Mouse (Mus musculus) thymus, adult 2 months (tissue): ENCODE data around the gene Nr2c2. TPM values are rescaled to one million over a fixed set of nuclear protein-coding genes. Genes with fewer than 3 reads are reported as not detected.

Source experiments
- DNase-seq: peaks from one replicate; pipeline ENCODE4 v3.0.0; 2021
- H3K27ac ChIP-seq: fragments of 200-500 bp; 2 replicates; pipeline ENCODE4 v1.5.1; 2012; ENCODE audit warnings: low read length, control low read depth; ENCODE audit not compliant: control insufficient read depth, insufficient read depth
- H3K27me3 ChIP-seq: fragments of 200-500 bp; 2 replicates; pipeline ENCODE4 v1.6.1; 2012; ENCODE audit warnings: mild to moderate bottlenecking, low read length, moderate library complexity, mixed read lengths; ENCODE audit not compliant: control insufficient read depth, insufficient read depth
- H3K36me3 ChIP-seq: fragments of 200-500 bp; 2 replicates; pipeline ENCODE4 v1.6.1; 2012; ENCODE audit warnings: mild to moderate bottlenecking, low read length, moderate library complexity; ENCODE audit not compliant: control insufficient read depth, insufficient read depth
- H3K4me1 ChIP-seq: fragments of 200-500 bp; replicated peaks from 2 replicates; pipeline ENCODE4 v1.6.1; 2012; ENCODE audit warnings: low read length; ENCODE audit not compliant: control insufficient read depth, insufficient read depth
- H3K4me3 ChIP-seq: fragments of 200-500 bp; 2 replicates; pipeline ENCODE4 v1.5.1; 2012; ENCODE audit warnings: mild to moderate bottlenecking, low read length, control low read depth, moderate library complexity; ENCODE audit not compliant: control insufficient read depth, insufficient read depth
- CTCF ChIP-seq: fragments of 200-500 bp; IDR thresholded peaks from 2 replicates; pipeline ENCODE4 v1.5.1; 2012; ENCODE audit warnings: mild to moderate bottlenecking, control low read depth, low read length, moderate library complexity, borderline replicate concordance; ENCODE audit not compliant: control insufficient read depth, poor library complexity, insufficient read depth; ENCODE audit errors: extremely low read depth
- POLR2A ChIP-seq: fragments of 200-500 bp; IDR thresholded peaks from 2 replicates; pipeline ENCODE4 v1.6.1; 2012; ENCODE audit warnings: mild to moderate bottlenecking, low read length, control low read depth, moderate library complexity; ENCODE audit not compliant: control insufficient read depth, poor library complexity, insufficient read depth; ENCODE audit errors: extremely low read depth
- WGBS: fragments of 180-500 bp; shearing (Covaris S2); methylation state at CpG from one replicate; pipeline ENCODE4 v1.1.7; 2018; 5-methylcytosine and 5-hydroxymethylcytosine counted together
- polyA plus RNA-seq: library from polyadenylated mRNA; depleted of rRNA; stranded (reverse); fragments of >200 nt; gene quantifications from 2 replicates; pipeline ENCODE4 v1.2.3, GENCODE M21; 2012

Nr2c2 gene
- polyA plus RNA-seq, 1 experiment: 54.6 TPM

DNA sequence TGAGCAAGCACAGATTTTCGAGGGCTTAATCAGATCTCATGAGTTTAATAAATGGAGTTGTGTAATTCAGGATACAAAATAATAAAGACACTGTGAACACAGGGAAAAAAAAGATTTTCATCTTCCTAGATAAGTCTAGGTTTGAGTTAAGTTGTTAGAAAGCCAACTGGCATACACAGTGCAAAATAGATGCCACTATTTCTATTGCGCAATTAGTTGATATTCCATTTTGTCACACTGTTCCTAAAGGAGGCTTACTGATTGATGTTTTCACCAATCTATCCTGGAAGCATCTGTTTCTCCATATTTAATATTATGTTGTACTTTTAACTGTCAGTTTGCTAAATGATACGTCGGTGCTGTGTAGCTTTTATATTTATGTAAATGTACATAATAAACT, 54.7 kb downstream of the Nr2c2 start:
- Histone ChIP-seq H3K4me3 (no peak overlapping the region), H3K27ac (no peak overlapping the region), H3K4me1 (no peaks in the 10 kb centered on the region), H3K27me3 (no peaks in the 10 kb centered on the region), H3K36me3 (peaks cover 22% of the 10 kb centered on the region)
- TF ChIP-seq POLR2A (no peak), CTCF (no peak)
- DNase-seq: no peak
- 98% methylated on average over 4 of the region's 4 CpGs for WGBS

DNA sequence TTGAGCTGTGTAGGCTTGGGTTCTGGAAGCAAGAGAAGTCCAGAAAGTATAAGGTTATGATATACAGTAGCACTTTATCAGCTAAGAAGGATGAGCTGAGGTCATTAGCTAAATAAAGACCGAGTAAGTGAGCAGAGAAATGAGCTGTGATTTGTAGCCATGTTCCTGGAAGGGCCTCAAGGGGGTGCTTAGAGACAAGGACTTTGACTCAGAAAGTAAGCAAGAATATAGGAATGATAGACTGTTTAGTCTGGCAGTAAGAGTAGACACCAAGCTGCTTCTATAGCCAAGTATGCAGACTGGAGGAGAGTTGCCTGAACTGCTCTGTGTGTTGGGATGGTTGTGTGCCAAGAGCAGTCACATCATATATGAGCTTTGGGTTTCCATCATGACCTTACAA, 62.6 kb downstream of the Nr2c2 start:
- Histone ChIP-seq H3K27ac (no peak overlapping the region), H3K4me3 (no peak overlapping the region), H3K4me1 (no peaks in the 10 kb centered on the region), H3K27me3 (no peaks in the 10 kb centered on the region), H3K36me3 (peaks cover 89% of the 10 kb centered on the region)
- TF ChIP-seq CTCF (no peak), POLR2A (no peak)
- no peak for DNase-seq
- 94% methylated on average over 1 of the region's 1 CpGs for WGBS

DNA sequence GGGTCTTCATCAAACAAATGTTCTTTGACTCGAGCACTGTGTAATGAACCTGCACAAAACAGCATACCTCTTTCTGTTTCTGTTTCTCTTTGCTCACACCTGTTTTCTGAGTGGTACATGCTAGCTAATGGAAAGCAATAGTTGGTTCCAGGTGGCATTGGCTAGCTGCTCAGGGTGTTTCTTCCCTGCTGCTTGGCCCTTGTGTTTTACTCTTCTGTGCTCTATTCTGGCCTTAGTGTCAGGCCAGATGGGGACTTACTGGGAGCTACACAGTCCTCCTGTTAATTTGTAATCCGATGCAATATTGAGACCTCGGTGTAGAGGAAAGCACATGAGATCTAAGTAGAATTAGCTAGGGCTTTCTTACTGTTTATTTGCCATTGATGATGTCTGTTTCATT, 67.6 kb downstream of the Nr2c2 start:
- no peaks in the 10 kb centered on the region for H3K4me1 ChIP-seq
- TF ChIP-seq CTCF (no peak), POLR2A (no peak)
- no peak overlapping the region for H3K27ac ChIP-seq
- DNase-seq: no peak
- no peaks in the 10 kb centered on the region for H3K27me3 ChIP-seq
- H3K36me3 ChIP-seq: peaks cover 96% of the 10 kb centered on the region
- H3K4me3 ChIP-seq: no peak overlapping the region
- 98% methylated on average over 3 of the region's 3 CpGs for WGBS

DNA sequence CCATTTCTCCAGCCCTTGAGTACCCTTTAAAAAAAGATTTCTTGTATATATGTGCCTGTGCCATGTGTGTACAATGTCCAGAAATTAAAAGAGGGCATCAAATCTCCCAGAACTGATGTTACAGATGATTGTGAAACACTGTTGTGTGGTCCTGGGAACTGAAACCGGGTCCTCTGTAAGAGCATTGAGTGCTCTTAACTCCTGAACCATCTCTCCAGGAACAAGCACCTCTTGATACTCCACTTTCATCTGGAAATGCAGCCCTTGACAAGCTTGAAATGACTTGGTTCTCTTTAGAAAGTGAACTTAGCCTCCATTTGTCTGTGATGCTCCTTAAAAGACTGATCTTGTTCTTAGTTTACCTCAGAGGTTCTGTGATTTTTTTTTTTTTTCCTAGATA, 71.5 kb downstream of the Nr2c2 start:
- 96% methylated on average over 1 of the region's 1 CpGs for WGBS
- peaks cover 92% of the 10 kb centered on the region for H3K36me3 ChIP-seq
- no peak for DNase-seq
- H3K27me3 ChIP-seq: no peaks in the 10 kb centered on the region
- no peak for TF ChIP-seq POLR2A
- TF ChIP-seq CTCF: no peak
- no peak overlapping the region for H3K4me3 ChIP-seq
- no peaks in the 10 kb centered on the region for H3K4me1 ChIP-seq
- no peak overlapping the region for H3K27ac ChIP-seq

DNA sequence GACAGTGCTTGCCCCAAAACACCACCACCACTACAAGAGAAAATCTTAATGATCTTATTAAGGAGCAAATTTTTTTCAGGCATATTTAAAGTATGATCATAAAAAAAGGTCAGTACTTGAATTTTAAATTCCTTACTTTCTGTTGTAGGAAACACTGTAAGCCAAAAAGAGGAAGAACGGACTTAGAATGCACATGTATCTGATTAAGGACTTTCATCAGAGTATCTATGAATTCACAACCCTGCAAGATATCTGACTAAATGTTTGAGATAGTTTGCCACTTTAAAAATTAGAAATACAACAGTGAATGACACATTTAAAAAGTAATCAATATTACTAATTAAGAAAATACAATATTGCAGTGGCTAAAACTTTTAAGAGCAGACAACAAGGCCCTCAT, 85.3 kb downstream of the Nr2c2 start:
- peaks cover 39% of the 10 kb centered on the region for H3K36me3 ChIP-seq
- no peaks in the 10 kb centered on the region for H3K4me1 ChIP-seq
- H3K27me3 ChIP-seq: no peaks in the 10 kb centered on the region
- H3K27ac ChIP-seq: no peak overlapping the region
- H3K4me3 ChIP-seq: no peak overlapping the region
- DNase-seq: no peak
- TF ChIP-seq CTCF: no peak
- no peak for TF ChIP-seq POLR2A
- WGBS: 98% methylated on average over 1 of the region's 1 CpGs

DNA sequence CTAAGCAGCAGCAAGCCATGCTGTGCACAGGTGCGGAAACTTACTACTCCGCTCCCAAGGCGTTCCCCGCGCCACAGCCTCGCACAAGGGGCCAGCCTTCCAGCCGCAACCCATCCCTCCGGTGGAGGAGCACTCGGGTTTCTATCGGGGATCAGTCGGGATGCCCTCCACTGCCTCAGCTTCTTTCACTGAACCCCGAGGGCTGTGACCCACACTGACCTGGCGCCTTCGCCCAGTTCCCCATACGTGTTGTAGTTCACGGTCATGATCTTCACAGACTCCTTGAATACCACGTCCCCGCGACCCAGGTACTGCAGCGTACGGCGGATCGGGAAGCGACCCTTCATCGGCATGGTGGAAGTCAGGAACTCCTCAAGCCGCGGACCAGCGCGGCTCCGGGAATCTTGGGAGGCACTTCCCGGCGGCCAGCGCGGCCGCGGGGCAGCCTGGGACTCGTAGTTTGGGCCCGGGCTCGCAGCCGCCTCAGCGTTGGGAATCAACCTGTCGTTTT, 92.5 kb downstream of the Nr2c2 start, which contains the start of gene Mrps25:
Gene Mrps25 (minus strand): TSS at position 413 of the 511 bp plus-strand sequence.
- peak; percentile 63 for DNase-seq
- under 1% methylated on average over 42 of the region's 42 CpGs for WGBS
- H3K27ac ChIP-seq: peak within 1 kb of the TSS; percentile 28; the same call in 1 of the 2 replicates

DNA sequence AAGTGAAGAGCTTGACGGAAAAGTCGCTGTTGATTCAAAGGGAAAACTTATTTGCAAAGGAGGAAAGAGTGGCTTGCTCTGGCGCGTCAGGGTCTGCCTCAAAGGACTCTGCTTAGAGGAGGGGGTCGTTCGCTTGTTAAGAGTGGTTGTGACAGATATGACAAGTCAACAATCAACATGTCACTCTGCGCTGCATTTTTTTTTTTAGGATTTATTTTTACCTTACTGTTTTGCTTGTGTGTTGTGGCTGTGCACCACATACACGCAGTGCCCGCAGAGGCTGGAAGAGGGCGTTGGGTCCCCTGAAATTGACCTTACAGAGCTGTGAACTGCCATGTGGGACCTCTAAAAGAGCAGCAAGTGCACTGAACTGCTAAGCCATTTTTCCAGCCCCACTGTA, 93.0 kb downstream of the Nr2c2 start:
- Histone ChIP-seq H3K27me3 (no peaks in the 10 kb centered on the region), H3K36me3 (no peaks in the 10 kb centered on the region), H3K27ac (peak overlapping the region; percentile 25; the same call in 1 of the 2 replicates), H3K4me1 (peaks cover 6% of the 10 kb centered on the region), H3K4me3 (peak overlapping the region; percentile 98)
- 5% methylated on average over 10 of the region's 10 CpGs for WGBS
- peak; percentile 6 for DNase-seq
- TF ChIP-seq POLR2A (no peak; the same call in 1 of the 2 replicates), CTCF (no peak)

More for the DNA sequence above, 92.5 kb downstream of the Nr2c2 start, which contains the start of gene Mrps25:
- TF ChIP-seq POLR2A (peak; percentile 4; the same call in 1 of the 2 replicates), CTCF (peak; percentile 54; the same call in 1 of the 2 replicates)
- Histone ChIP-seq H3K4me3 (peak within 1 kb of the TSS; percentile 98), H3K27me3 (no peaks in the 10 kb centered on the region), H3K36me3 (no peaks in the 10 kb centered on the region), H3K4me1 (peaks cover 6% of the 10 kb centered on the region)
